Mouse (Mus musculus) testis, adult 2 months (tissue): ENCODE measurements at regions not wholly inside any gene's neighbourhood (a gene's known extent, or its start where the extent isn't known, plus 50 kb on each side); places are given as distances from the start of the nearest gene placed in this dataset.

Experiments
- H3K27ac ChIP-seq: fragments of 200-500 bp; 2 replicates; pipeline ENCODE4 v1.5.1; 2012; ENCODE audit warnings: low read depth, low read length; ENCODE audit not compliant: control insufficient read depth, insufficient read depth
- H3K27me3 ChIP-seq: fragments of 200-500 bp; 2 replicates; pipeline ENCODE4 v1.6.1; 2012; ENCODE audit warnings: mild to moderate bottlenecking, low read length, moderate library complexity; ENCODE audit not compliant: control insufficient read depth, insufficient read depth
- H3K36me3 ChIP-seq: fragments of 200-500 bp; 2 replicates; pipeline ENCODE4 v1.6.1; 2012; ENCODE audit warnings: mild to moderate bottlenecking, low read length; ENCODE audit not compliant: control insufficient read depth, insufficient read depth
- H3K4me1 ChIP-seq: fragments of 200-500 bp; 2 replicates; pipeline ENCODE4 v1.6.1; 2012; ENCODE audit warnings: low read length; ENCODE audit not compliant: control insufficient read depth, insufficient read depth
- H3K4me3 ChIP-seq: fragments of 200-500 bp; 2 replicates; pipeline ENCODE4 v1.5.1; 2012; ENCODE audit warnings: low read depth, mild to moderate bottlenecking, low read length, moderate library complexity, mixed read lengths; ENCODE audit not compliant: control insufficient read depth
- CTCF ChIP-seq: fragments of 200-500 bp; IDR thresholded peaks from 2 replicates; pipeline ENCODE4 v1.5.1; 2012; ENCODE audit warnings: low read depth, mild to moderate bottlenecking, inconsistent platforms, low read length, moderate library complexity; ENCODE audit not compliant: control insufficient read depth, insufficient read depth, insufficient replicate concordance
- POLR2A ChIP-seq: fragments of 200-500 bp; IDR thresholded peaks from 2 replicates; pipeline ENCODE4 v1.6.1; 2012; ENCODE audit warnings: low read depth, mild to moderate bottlenecking, inconsistent platforms, low read length, moderate library complexity; ENCODE audit not compliant: control insufficient read depth

GRCm38 (mm10) chr13:44353899-44354298 lies 375.4 kb upstream of the Jarid2 start:
- H3K4me3 ChIP-seq: no peak overlapping the region
- H3K36me3 ChIP-seq: no peaks in the 10 kb centered on the region
- H3K27ac ChIP-seq: no peak overlapping the region

GRCm38 (mm10) chr13:44355771-44356221 lies 373.5 kb upstream of the Jarid2 start:
- H3K27ac ChIP-seq: no peak overlapping the region
- TF ChIP-seq POLR2A (no peak), CTCF (no peak)
- peaks cover 11% of the 10 kb centered on the region for H3K4me1 ChIP-seq
- no peaks in the 10 kb centered on the region for H3K27me3 ChIP-seq
- no peak overlapping the region for H3K4me3 ChIP-seq
- H3K36me3 ChIP-seq: no peaks in the 10 kb centered on the region

More at GRCm38 (mm10) chr13:44353899-44354298, 375.4 kb upstream of the Jarid2 start:
- no peak for TF ChIP-seq POLR2A
- TF ChIP-seq CTCF: no peak
- no peaks in the 10 kb centered on the region for H3K4me1 ChIP-seq
- no peaks in the 10 kb centered on the region for H3K27me3 ChIP-seq

DNA sequence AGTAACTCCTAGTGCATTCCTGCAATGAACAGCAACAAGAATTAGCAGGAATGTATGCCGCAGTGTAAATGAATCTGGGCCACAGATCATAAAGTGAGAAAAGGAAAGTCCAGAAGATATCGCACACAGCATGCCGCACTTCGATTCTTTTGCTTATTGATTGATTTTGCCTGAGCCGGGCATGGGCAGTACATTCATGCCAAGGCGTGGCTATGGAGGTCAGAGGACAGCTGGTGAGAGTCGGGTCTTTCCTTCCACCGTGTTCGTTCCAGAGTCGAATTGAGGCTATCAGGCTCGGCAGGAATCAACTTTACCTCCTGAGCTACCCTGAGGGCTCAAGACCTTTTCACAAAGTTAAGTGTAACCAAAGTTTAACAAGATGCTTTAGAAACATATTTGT lies 372.3 kb upstream of the Jarid2 start:
- H3K36me3 ChIP-seq: no peaks in the 10 kb centered on the region
- TF ChIP-seq POLR2A (no peak), CTCF (no peak)
- H3K4me1 ChIP-seq: peaks cover 15% of the 10 kb centered on the region
- H3K27ac ChIP-seq: no peak overlapping the region
- no peak overlapping the region for H3K4me3 ChIP-seq
- no peaks in the 10 kb centered on the region for H3K27me3 ChIP-seq

DNA sequence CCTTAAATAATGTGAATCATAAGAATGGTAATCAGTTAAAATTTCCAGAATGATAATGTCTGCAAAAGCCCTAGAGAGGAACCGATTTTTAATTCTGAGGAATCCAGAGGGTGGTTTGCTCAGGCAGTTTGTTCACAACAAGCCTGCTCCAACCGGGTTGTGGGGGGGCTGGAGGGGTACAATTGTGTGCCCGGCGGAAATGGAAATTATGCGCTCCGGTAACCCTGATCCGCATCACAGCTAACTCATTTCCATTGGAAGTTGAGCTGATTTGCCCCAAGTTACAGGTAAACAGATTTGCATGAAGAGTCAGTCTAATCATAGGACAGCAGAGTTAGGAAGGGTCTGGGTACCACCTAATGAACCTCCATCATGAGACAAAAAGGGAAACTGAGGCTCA lies 369.9 kb upstream of the Jarid2 start:
- Histone ChIP-seq H3K36me3 (no peaks in the 10 kb centered on the region), H3K4me1 (peaks cover 15% of the 10 kb centered on the region), H3K27ac (no peak overlapping the region), H3K4me3 (no peak overlapping the region), H3K27me3 (no peaks in the 10 kb centered on the region)
- no peak for TF ChIP-seq POLR2A
- no peak for TF ChIP-seq CTCF

GRCm38 (mm10) chr13:44360016-44360415 lies 369.3 kb upstream of the Jarid2 start:
- peaks cover 15% of the 10 kb centered on the region for H3K4me1 ChIP-seq
- H3K27me3 ChIP-seq: no peaks in the 10 kb centered on the region
- no peak overlapping the region for H3K27ac ChIP-seq
- no peaks in the 10 kb centered on the region for H3K36me3 ChIP-seq
- H3K4me3 ChIP-seq: no peak overlapping the region
- TF ChIP-seq CTCF (no peak), POLR2A (no peak)

DNA sequence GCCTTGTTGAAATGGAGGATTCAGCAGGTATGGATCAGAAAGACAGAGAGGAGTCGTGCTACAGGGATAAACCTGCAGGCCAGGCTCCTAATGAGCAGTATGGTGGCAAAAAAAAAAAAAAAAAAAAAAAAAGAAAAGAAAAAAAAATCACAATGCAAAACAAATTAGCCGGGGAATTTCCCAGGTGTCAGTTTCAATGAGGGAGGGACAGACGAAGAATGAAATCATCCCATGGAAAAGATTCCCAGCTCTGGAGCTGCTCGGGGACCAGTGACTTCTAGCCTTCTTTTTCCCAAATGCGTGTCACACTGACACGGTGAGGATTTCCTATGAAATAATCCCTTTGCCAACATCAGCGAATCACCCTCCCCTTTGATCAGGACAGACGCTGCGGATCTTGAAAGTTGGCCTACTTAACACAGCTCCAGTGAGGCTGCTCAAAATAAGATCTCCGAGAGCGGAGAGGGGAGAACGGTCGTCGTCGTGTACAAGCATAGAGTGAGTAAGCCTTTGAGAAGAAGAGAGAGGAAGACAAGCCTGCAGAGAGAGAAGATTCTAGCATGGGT lies 368.5 kb upstream of the Jarid2 start:
- Histone ChIP-seq H3K4me1 (peaks cover 15% of the 10 kb centered on the region), H3K27ac (no peak overlapping the region), H3K27me3 (no peaks in the 10 kb centered on the region), H3K4me3 (no peak overlapping the region), H3K36me3 (no peaks in the 10 kb centered on the region)
- TF ChIP-seq POLR2A: no peak
- TF ChIP-seq CTCF: no peak

GRCm38 (mm10) chr13:44362293-44363005 lies 366.8 kb upstream of the Jarid2 start:
- Histone ChIP-seq H3K36me3 (no peaks in the 10 kb centered on the region), H3K27me3 (no peaks in the 10 kb centered on the region), H3K27ac (no peak overlapping the region), H3K4me1 (peaks cover 15% of the 10 kb centered on the region), H3K4me3 (no peak overlapping the region)
- TF ChIP-seq CTCF (no peak), POLR2A (no peak)
